Comparison of ENCODE assay signal across 22 mouse cellular contexts in the genomic region with DNA sequence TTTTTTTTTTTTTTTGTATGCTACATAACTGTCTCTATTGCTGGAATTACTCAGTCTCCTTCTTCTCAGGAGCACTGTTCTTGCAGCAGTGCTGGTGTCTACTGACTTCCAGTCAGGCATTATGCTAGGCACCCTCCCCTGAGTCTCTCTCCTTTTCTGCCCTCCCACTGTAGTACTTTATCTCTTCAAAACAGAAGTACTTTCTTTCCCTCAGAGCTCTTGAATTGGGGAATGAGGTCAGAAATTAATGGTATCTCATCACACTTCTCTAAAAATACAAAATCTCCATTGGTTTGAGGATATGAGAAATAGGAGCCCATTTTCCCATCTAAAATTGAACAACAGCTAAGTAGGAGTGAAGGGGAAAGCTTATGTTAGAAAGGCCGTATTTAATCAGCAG.
"Had no signal": no experiment of that assay in that cellular context is flagged by ENCODE, and none has a peak within 500 bp of the region (broad histone marks: within the 10 kb centered on the region; RNA-seq: fewer than 3 reads in every experiment).

No protein-coding gene starts in this region.

- H3K27me3 ChIP-seq: limb, embryonic 13.5 days; liver, embryonic 12.5 days; liver, embryonic 15.5 days; midbrain, embryonic 13.5 days; neural tube, embryonic 12.5 days; neural tube, embryonic 15.5 days; stomach, embryonic 15.5 days had no signal

- H3K4me3 ChIP-seq: layer of hippocampus, adult 2 months; limb, embryonic 10.5 days; limb, embryonic 13.5 days; liver, embryonic 12.5 days; liver, embryonic 15.5 days; midbrain, embryonic 10.5 days; midbrain, embryonic 13.5 days; neural tube, embryonic 12.5 days; neural tube, embryonic 15.5 days; stomach, embryonic 15.5 days had no signal

- H3K9ac ChIP-seq: limb, embryonic 13.5 days; liver, embryonic 12.5 days; liver, embryonic 15.5 days; midbrain, embryonic 13.5 days; neural tube, embryonic 12.5 days; neural tube, embryonic 15.5 days; stomach, embryonic 15.5 days had no signal

- ATAC-seq: liver, embryonic 12.5 days; midbrain, embryonic 13.5 days had no signal

- H3K36me3 ChIP-seq: limb, embryonic 10.5 days; limb, embryonic 13.5 days; liver, embryonic 12.5 days; liver, embryonic 15.5 days; midbrain, embryonic 10.5 days; midbrain, embryonic 13.5 days; neural tube, embryonic 12.5 days; neural tube, embryonic 15.5 days; stomach, embryonic 15.5 days had no signal

- DNase-seq: kidney, adult 2 months; kidney, postnatal 25 days; layer of hippocampus, adult 9-11 months; liver; lung, adult 2 months; lung, postnatal 14 days; lung, postnatal 4 days; right cerebral cortex, adult 18-20 months; right cerebral cortex, postnatal 14 days; spleen, adult 18-20 months; thymus, postnatal 25 days had no signal

- H3K27ac ChIP-seq: kidney, postnatal 0 days; layer of hippocampus, adult 2 months; limb, embryonic 10.5 days; limb, embryonic 13.5 days; liver, embryonic 12.5 days; liver, embryonic 15.5 days; midbrain, embryonic 10.5 days; midbrain, embryonic 13.5 days; neural tube, embryonic 12.5 days; neural tube, embryonic 15.5 days; stomach, embryonic 15.5 days had no signal

- H3K4me1 ChIP-seq: limb, embryonic 10.5 days; limb, embryonic 13.5 days; liver, embryonic 12.5 days; liver, embryonic 15.5 days; midbrain, embryonic 10.5 days; midbrain, embryonic 13.5 days; neural tube, embryonic 12.5 days; neural tube, embryonic 15.5 days; stomach, embryonic 15.5 days had no signal

- H3K9me3 ChIP-seq: limb, embryonic 10.5 days; limb, embryonic 13.5 days; liver, embryonic 12.5 days; liver, embryonic 15.5 days; midbrain, embryonic 10.5 days; midbrain, embryonic 13.5 days; neural tube, embryonic 12.5 days; neural tube, embryonic 15.5 days; stomach, embryonic 15.5 days had no signal
